Mouse (Mus musculus) myocyte (in vitro differentiated cells): ENCODE results near the gene Ptk7.

Source experiments
- POLR2A ChIP-seq: IDR thresholded peaks from one replicate; pipeline ENCODE4 v1.6.1; 2011; ENCODE audit warnings: low read depth, mild to moderate bottlenecking, control low read depth, moderate library complexity; ENCODE audit not compliant: insufficient read length
- TCF12 ChIP-seq: IDR thresholded peaks from one replicate; pipeline ENCODE4 v1.6.1; 2011; ENCODE audit warnings: mild to moderate bottlenecking, control low read depth; ENCODE audit not compliant: poor library complexity, insufficient read depth, severe bottlenecking

DNA sequence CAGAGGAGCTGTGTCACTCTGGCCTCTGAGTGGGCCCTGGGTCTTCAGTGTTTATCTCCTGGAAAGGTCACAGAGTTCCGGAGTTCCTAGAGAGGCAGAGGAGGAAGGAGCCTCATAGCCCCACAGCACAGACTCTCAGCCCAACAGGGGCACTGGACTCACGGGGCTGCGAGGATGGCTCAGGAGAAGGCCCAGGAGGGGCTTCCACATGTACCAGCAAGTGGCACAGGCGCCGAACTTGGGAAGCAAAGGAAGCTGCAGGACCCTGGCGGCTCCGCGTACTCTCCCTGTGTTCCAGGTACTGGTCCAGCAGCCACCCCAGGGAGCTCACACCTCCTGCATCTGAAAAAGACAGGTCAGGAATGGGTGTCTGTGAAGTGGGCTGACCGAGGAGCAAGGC, 108.1 kb downstream of the Ptk7 start:
- no peak for TF ChIP-seq POLR2A
- no peak for TF ChIP-seq TCF12
